Mouse (Mus musculus): Measurements from ENCODE around the gene Nfe2l1.

- TF ChIP-seq POLR2A (IDR thresholded peaks at IDR 0.05; ENCODE audit: control insufficient read depth in 1 of 2, insufficient read depth in 1 of 2, low read depth in 1 of 2, low read length in 2 of 2, poor library complexity in 1 of 2) (no peak), MXI1 (IDR thresholded peaks at IDR 0.05; ENCODE audit: low read depth, low read length) (no peak), ZKSCAN1 (IDR thresholded peaks at IDR 0.05; ENCODE audit: low read depth, low read length) (no peak), TCF12 (IDR thresholded peaks at IDR 0.05; ENCODE audit: low read depth, low read length) (no peak), BHLHE40 (IDR thresholded peaks at IDR 0.05; ENCODE audit: borderline replicate concordance, low read depth, low read length) (no peak), EP300 (IDR thresholded peaks at IDR 0.05; ENCODE audit: low read depth in 1 of 2, low read length in 2 of 2) (no peak), TAL1 (IDR thresholded peaks at IDR 0.05; ENCODE audit: low read length) (no peak), MAX (IDR thresholded peaks at IDR 0.05; ENCODE audit: low read length) (no peak), CHD1 (IDR thresholded peaks at IDR 0.05; ENCODE audit: low read depth, low read length) (no peak), RCOR1 (IDR thresholded peaks at IDR 0.05; ENCODE audit: low read depth, low read length) (no peak), CTCF (IDR thresholded peaks at IDR 0.05 in 2 of 3, conservative IDR thresholded peaks at IDR 0.05 in 1 of 3; ENCODE audit: control insufficient read depth in 1 of 3, insufficient read depth in 1 of 3, low read depth in 2 of 3, low read length in 3 of 3, poor library complexity in 1 of 3, severe bottlenecking in 1 of 3) (no peak)
Measured at GRCm38 (mm10) chr11:96875270-96875669, 45.5 kb upstream of the Nfe2l1 start.

All from MEL (cell line).